In the genomic region with DNA sequence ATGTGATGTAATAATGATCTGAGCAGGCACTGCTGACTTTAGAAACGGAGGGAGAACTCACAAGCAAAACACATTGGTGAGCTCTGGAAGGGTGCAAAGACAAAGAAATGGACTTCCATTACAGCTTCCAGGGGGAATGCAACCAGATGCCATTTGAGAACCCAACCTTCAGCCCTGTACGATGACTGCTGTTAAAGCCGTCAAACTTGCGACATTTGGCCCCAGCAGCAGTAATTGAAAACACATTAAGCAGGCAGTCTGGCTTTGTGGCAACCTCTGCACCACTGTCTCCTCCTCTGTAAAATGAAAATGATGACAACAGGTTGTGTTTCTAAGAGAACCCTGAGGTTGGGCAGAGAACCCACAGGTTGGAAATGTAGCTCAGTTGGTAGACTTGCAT, we compare ENCODE assay signal across 20 mouse cellular contexts. TPM values are rescaled to one million over a fixed set of nuclear protein-coding genes. Genes with fewer than 3 reads are reported as not detected.
DNase-seq lines count a peak whose midpoint lies in the region; TF ChIP-seq lines count a peak whose summit lies in the region.
"Had no signal": no experiment of that assay in that cellular context is flagged by ENCODE, and none has a peak within 500 bp of the region (broad histone marks: within the 10 kb centered on the region; RNA-seq: fewer than 3 reads in every experiment).

No protein-coding gene starts in this region.

- WGBS in spleen, adult 2 months, result 87% methylated on average over 4 of the region's 4 CpGs
- WGBS in limb, embryonic 10.5 days, result 25% methylated on average over 4 of the region's 4 CpGs

- TF ChIP-seq CTCF in spleen, adult 2 months (IDR thresholded peaks at IDR 0.05; ENCODE audit: extremely low read depth, insufficient read depth, insufficient read length, insufficient replicate concordance), result no peak

- peaks cover 15% of the 10 kb centered on the region; the same call in 1 of the 2 replicates for H3K4me1 ChIP-seq in spleen, adult 2 months (ENCODE audit: control insufficient read depth, insufficient read depth, insufficient read length)
- peaks cover 32% of the 10 kb centered on the region for H3K4me1 ChIP-seq in limb, embryonic 10.5 days

- H3K27me3 ChIP-seq in spleen, adult 2 months (ENCODE audit: control insufficient read depth, insufficient read depth, low read length), result no peaks in the 10 kb centered on the region
- peaks cover 15% of the 10 kb centered on the region; the same call in 1 of the 2 replicates for H3K27me3 ChIP-seq in limb, embryonic 10.5 days (ENCODE audit: low read depth, poor library complexity, severe bottlenecking)
- H3K27me3 ChIP-seq: forebrain, embryonic 13.5 days; heart, embryonic 12.5 days; hindbrain, embryonic 15.5 days had no signal

- 0 out of 2 replicates have a peak overlapping the region, but pooled peaks have one; percentile 21 for H3K27ac ChIP-seq in spleen, adult 2 months (ENCODE audit: insufficient read depth, low read length)
- H3K27ac ChIP-seq in limb, embryonic 10.5 days, result peak overlapping the region; percentile 75
- H3K27ac ChIP-seq: forebrain, embryonic 13.5 days; gastrocnemius, adult 2 months; hindbrain, embryonic 15.5 days had no signal

- H3K9me3 ChIP-seq in limb, embryonic 10.5 days (replicated peaks), result no peaks in the 10 kb centered on the region
- H3K9me3 ChIP-seq: forebrain, embryonic 13.5 days; G1E; heart, embryonic 12.5 days; hindbrain, embryonic 15.5 days had no signal

- no peak for TF ChIP-seq POLR2A in spleen, adult 2 months (IDR thresholded peaks at IDR 0.05; ENCODE audit: low read depth, low read length)

- no peak overlapping the region for H3K4me3 ChIP-seq in spleen, adult 2 months (ENCODE audit: extremely low read depth, insufficient read depth, insufficient read length)
- H3K4me3 ChIP-seq in limb, embryonic 10.5 days, result no peak overlapping the region
- H3K4me3 ChIP-seq: forebrain, embryonic 13.5 days; gastrocnemius, adult 2 months; heart, embryonic 12.5 days; hindbrain, embryonic 15.5 days had no signal

- no peak for DNase-seq in spleen, adult 2 months (ENCODE audit: low read depth in 1 of 2, low spot score in 2 of 2)
- no peak for DNase-seq in spleen, postnatal 4 days (ENCODE audit: low spot score in 2 of 2)
- DNase-seq in embryo, embryonic 11 days, result peak; percentile 33
- DNase-seq in limb, embryonic 10.5 days (ENCODE audit: low spot score), result no peak
- no peak for DNase-seq in retina, postnatal 1 day
- DNase-seq in adipocyte (ENCODE audit: low spot score), result no peak
- DNase-seq in layer of hippocampus, adult 8-10 months (ENCODE audit: low spot score in 2 of 2), result no peak
- DNase-seq: adrenal gland, postnatal 14 days; cerebellum, adult 11-12 months; cerebellum, adult 9-10 months; cerebellum, postnatal 25 days; forebrain, postnatal 0 days; gastrocnemius, adult 2 months; gastrocnemius, postnatal 25 days; heart, adult 18-20 months; heart, postnatal 36 days had no signal

- H3K36me3 ChIP-seq in spleen, adult 2 months (ENCODE audit: control insufficient read depth, insufficient read depth, low read length), result no peaks in the 10 kb centered on the region
- peaks cover 13% of the 10 kb centered on the region; the same call in 1 of the 2 replicates for H3K36me3 ChIP-seq in limb, embryonic 10.5 days

RNA-seq across cellular contexts. Expression of gene Fam213a, which starts 12.8 kb away (rescaled TPM):
- 10.5 and 22.1 TPM in 2 replicates for polyA plus RNA-seq in spleen, adult 2 months (2012; rRNA removed)
- polyA plus RNA-seq in limb, embryonic 10.5 days (2016; fragmentation: Nextera tagmentation; extraction: Ambion mirVana), result 27.5 and 37.0 TPM in 2 replicates
- 100 to 1,000 TPM; 135 to 159 (median 145) TPM for total RNA-seq in layer of hippocampus, adult 8-10 months (2022)

RNA-seq across cellular contexts. Expression of gene Tspan14, which starts 34.2 kb away (rescaled TPM):
- 60.0 and 65.4 TPM in 2 replicates for polyA plus RNA-seq in spleen, adult 2 months (2012; rRNA removed)
- 75.3 and 77.6 TPM in 2 replicates for polyA plus RNA-seq in limb, embryonic 10.5 days (2016; fragmentation: Nextera tagmentation; extraction: Ambion mirVana)
- 10 to 100 TPM; 33.0 to 45.1 (median 38.3) TPM for total RNA-seq in layer of hippocampus, adult 8-10 months (2022)
